Mouse (Mus musculus): ENCODE data around the gene Rpl41. TPM values are rescaled to one million over a fixed set of nuclear protein-coding genes. Genes with fewer than 3 reads are reported as not detected.

The Rpl41 gene
- polyA plus RNA-seq, 1 experiment from 2014 or later, result 4,536 TPM

DNA sequence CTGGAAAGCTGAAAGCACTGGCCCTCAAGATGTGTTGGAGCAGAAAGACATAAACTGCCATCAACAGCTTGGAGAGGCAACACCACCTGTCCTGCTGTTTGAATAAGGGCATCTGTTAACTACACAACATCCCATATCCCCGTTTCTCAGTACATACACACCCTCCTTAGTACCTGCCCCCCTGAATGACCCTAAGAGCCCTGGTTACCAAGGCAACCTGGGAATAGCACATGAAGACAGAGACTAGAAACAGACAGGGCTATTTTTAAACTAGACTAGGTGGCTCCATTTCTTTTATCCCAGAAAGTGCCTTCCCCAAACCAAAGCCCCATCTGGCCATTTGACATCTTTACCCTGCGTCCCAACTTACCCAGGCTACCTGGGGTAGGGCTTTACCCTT is 6.0 kb downstream of the Rpl41 start:
- 69% methylated on average over 2 of the region's 2 CpGs for WGBS
- ATAC-seq (replicated peaks; ENCODE audit: low FRiP score, low read depth) (no peak), DNase-seq (ENCODE audit: low spot score) (no peak)
- H3K4me1 ChIP-seq (replicated peaks; ENCODE audit: insufficient read depth, low read length), result no peaks in the 10 kb centered on the region
- H3K27me3 ChIP-seq (ENCODE audit: insufficient read depth, low read length), result no peaks in the 10 kb centered on the region
- no peak for TF ChIP-seq CTCF (IDR thresholded peaks at IDR 0.05; ENCODE audit: low read depth)
- no peaks in the 10 kb centered on the region for H3K9me3 ChIP-seq (replicated peaks; ENCODE audit: low read length)
- H3K4me2 ChIP-seq (ENCODE audit: low read length), result no peak overlapping the region
- peaks cover 18% of the 10 kb centered on the region for H3K36me3 ChIP-seq (ENCODE audit: insufficient read depth, low read length)
- no peak overlapping the region for H3K4me3 ChIP-seq (replicated peaks; ENCODE audit: low read depth, low read length)
- H3K9ac ChIP-seq (ENCODE audit: low read depth, low read length), result no peak overlapping the region
- no peak overlapping the region for H3K27ac ChIP-seq

DNA sequence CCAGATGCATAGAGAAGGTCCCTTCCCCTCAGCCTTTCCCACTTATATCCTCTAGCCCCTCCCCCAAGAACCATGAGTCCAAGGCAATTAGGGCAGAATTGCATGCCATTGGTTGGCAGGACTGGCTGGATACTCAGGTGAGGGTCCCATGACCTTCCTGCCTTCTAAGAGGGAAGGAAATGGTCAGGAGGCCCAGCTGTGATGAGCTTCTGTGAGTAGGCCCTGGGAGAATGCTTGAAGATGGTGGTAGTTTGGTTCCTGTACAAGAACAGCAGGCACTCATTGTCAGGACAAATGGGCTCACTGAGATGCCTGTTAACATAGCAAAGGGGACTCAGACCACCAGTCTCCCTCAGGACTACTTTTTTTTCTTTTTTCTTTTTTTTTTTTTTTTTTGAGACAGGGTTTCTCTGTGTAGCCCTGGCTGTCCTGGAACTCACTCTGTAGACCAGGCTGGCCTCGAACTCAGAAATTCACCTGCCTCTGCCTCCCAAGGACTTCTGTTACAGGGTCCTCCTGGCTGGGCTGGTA is 10.7 kb downstream of the Rpl41 start:
- ATAC-seq (replicated peaks; ENCODE audit: low FRiP score, low read depth), result no peak
- H3K9me3 ChIP-seq (replicated peaks; ENCODE audit: low read length), result no peaks in the 10 kb centered on the region
- no peaks in the 10 kb centered on the region for H3K4me1 ChIP-seq (replicated peaks; ENCODE audit: insufficient read depth, low read length)
- H3K4me2 ChIP-seq (ENCODE audit: low read length), result no peak overlapping the region
- TF ChIP-seq CTCF (IDR thresholded peaks at IDR 0.05; ENCODE audit: low read depth), result no peak
- no peaks in the 10 kb centered on the region for H3K27me3 ChIP-seq (ENCODE audit: insufficient read depth, low read length)
- H3K9ac ChIP-seq (ENCODE audit: low read depth, low read length), result no peak overlapping the region
- DNase-seq (ENCODE audit: low spot score), result no peak
- 0 out of 2 replicates have a peak, but pooled peaks cover 3% of the 10 kb centered on the region for H3K36me3 ChIP-seq (ENCODE audit: insufficient read depth, low read length)
- H3K27ac ChIP-seq, result no peak overlapping the region
- 82% methylated on average over 1 of the region's 1 CpGs for WGBS
- H3K4me3 ChIP-seq (replicated peaks; ENCODE audit: low read depth, low read length), result no peak overlapping the region

DNA sequence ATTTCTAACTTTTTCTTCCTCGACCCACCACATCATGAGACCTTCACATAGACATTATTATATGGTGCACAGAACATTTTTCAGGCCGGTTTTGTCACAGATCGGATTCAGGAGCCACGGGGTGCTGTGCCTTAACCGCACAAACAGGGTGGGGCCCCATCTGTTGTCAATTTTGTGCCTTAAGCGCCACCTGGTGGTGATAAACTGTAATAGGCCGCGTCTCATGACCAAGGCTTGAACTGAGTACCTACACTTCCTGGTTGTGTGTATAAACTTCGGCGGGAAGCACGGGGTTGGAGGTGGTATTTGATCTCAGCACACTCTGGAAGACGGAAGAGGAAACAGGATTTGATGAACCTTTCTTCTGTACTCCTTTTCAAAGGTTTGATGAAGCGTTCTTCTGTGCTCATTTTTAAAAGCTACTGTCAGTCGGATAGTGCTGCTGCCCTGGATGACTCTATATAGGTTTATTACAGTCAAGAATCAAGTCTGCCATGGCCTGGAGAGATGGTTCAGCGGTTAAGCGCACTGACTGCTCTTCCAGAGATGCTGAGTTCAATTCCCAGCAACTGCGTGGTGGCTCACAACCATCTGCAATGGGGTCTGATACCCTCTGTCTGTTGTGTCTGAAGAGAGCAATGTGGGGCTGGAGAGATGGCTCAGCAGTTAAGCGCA is 12.7 kb downstream of the Rpl41 start:
- Histone ChIP-seq H3K4me1 (replicated peaks; ENCODE audit: insufficient read depth, low read length) (no peaks in the 10 kb centered on the region), H3K4me2 (ENCODE audit: low read length) (peak overlapping the region; percentile 42), H3K9me3 (replicated peaks; ENCODE audit: low read length) (no peaks in the 10 kb centered on the region), H3K9ac (ENCODE audit: low read depth, low read length) (peak overlapping the region; percentile 27; the same call in 1 of the 2 replicates), H3K4me3 (replicated peaks; ENCODE audit: low read depth, low read length) (no peak overlapping the region), H3K27ac (0 out of 2 replicates have a peak overlapping the region, but pooled peaks have one; percentile 15), H3K36me3 (ENCODE audit: insufficient read depth, low read length) (no peaks in the 10 kb centered on the region), H3K27me3 (ENCODE audit: insufficient read depth, low read length) (no peaks in the 10 kb centered on the region)
- ATAC-seq (replicated peaks; ENCODE audit: low FRiP score, low read depth) (peak; percentile 85), DNase-seq (ENCODE audit: low spot score) (peak; percentile 92)
- peak; percentile 97 for TF ChIP-seq CTCF (IDR thresholded peaks at IDR 0.05; ENCODE audit: low read depth)
- 13% methylated on average over 18 of the region's 18 CpGs for WGBS

DNA sequence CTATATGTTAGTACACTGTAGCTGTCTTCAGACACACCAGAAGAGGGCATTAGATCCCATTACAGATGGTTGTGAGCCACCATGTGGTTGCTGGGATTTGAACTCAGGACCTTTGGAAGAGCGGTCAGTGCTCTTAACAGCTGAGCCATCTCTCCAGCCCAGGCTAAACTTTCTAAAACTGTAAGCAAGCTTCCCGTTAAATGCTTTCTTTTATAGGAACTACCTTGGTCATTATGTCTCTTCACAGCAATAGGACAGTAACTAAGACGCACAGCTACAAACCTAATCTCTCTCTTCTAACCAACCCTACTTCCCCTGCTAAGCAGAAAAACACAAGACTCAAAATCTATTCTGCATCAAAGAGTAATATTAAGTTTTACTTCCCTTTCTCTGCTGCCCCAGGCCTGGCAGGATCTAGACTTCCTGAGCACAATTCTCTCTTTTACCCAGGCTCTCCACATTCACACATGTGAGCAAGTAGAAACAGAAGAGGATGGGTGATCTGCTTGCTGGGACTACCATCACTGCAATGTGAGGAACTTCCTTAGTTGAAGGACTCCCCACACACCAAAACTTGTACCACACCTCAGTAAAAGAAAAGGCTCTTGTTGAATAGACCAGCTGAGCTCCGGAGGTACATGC is 13.4 kb downstream of the Rpl41 start:
- H3K9ac ChIP-seq (ENCODE audit: low read depth, low read length), result no peak overlapping the region

DNA sequence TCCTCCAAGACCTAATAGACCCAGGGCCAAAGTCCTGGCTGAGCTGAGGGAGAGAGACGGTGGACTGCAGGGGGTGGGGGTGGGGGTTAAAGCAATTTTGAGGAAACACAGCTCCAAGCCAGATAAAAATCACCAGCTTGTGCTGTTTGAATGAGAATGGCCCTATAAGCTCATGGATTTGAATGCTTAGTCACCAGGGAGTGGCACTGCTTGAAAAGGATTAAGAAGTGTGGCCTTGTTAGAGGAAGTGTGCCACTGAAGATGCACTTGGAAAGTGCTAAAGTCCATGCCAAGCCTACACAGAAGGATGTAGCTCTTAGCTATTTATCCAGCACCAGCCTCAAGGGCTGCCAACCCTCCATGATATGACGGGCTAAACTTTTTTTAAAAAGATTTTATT is 13.9 kb downstream of the Rpl41 start:
- 88% methylated on average over 2 of the region's 2 CpGs for WGBS
- Histone ChIP-seq H3K9me3 (replicated peaks; ENCODE audit: low read length) (no peaks in the 10 kb centered on the region), H3K4me1 (replicated peaks; ENCODE audit: insufficient read depth, low read length) (no peaks in the 10 kb centered on the region), H3K27me3 (ENCODE audit: insufficient read depth, low read length) (no peaks in the 10 kb centered on the region), H3K4me2 (ENCODE audit: low read length) (no peak overlapping the region), H3K9ac (ENCODE audit: low read depth, low read length) (no peak overlapping the region), H3K4me3 (replicated peaks; ENCODE audit: low read depth, low read length) (no peak overlapping the region), H3K36me3 (ENCODE audit: insufficient read depth, low read length) (no peaks in the 10 kb centered on the region), H3K27ac (no peak overlapping the region)
- no peak for ATAC-seq (replicated peaks; ENCODE audit: low FRiP score, low read depth)
- no peak for TF ChIP-seq CTCF (IDR thresholded peaks at IDR 0.05; ENCODE audit: low read depth)
- DNase-seq (ENCODE audit: low spot score), result no peak

More for the DNA sequence above, 13.4 kb downstream of the Rpl41 start:
- TF ChIP-seq CTCF (IDR thresholded peaks at IDR 0.05; ENCODE audit: low read depth), result no peak
- no peak overlapping the region for H3K4me3 ChIP-seq (replicated peaks; ENCODE audit: low read depth, low read length)
- H3K27me3 ChIP-seq (ENCODE audit: insufficient read depth, low read length), result no peaks in the 10 kb centered on the region
- H3K4me2 ChIP-seq (ENCODE audit: low read length), result peak overlapping the region; percentile 42
- H3K9me3 ChIP-seq (replicated peaks; ENCODE audit: low read length), result no peaks in the 10 kb centered on the region
- WGBS, result 73% methylated on average over 4 of the region's 4 CpGs
- DNase-seq (ENCODE audit: low spot score) (no peak), ATAC-seq (replicated peaks; ENCODE audit: low FRiP score, low read depth) (no peak)
- no peak overlapping the region for H3K27ac ChIP-seq
- no peaks in the 10 kb centered on the region for H3K36me3 ChIP-seq (ENCODE audit: insufficient read depth, low read length)
- no peaks in the 10 kb centered on the region for H3K4me1 ChIP-seq (replicated peaks; ENCODE audit: insufficient read depth, low read length)
